Mouse (Mus musculus) layer of hippocampus, adult 2 months (tissue): Measurements from ENCODE around the gene Plcl2. TPM values are rescaled to one million over a fixed set of nuclear protein-coding genes. Genes with fewer than 3 reads are reported as not detected.

Experiments
- DNase-seq, 2 experiments: peaks; one replicate each; pipeline ENCODE4 v3.0.0; 2022; ENCODE audit warnings: low spot score in 2 of 2
- H3K27ac ChIP-seq: fragments of 200-600 bp; 2 replicates; pipeline ENCODE4 v1.8.1; 2022
- H3K4me3 ChIP-seq: fragments of 200-600 bp; 2 replicates; pipeline ENCODE4 v1.8.1; 2022; ENCODE audit warnings: mild to moderate bottlenecking
- CTCF ChIP-seq: fragments of 200-600 bp; conservative IDR thresholded peaks from 2 replicates; pipeline ENCODE4 v1.8.1; 2022; ENCODE audit warnings: antibody characterized with exemption, mild to moderate bottlenecking, moderate library complexity
- total RNA-seq, 2 experiments: library from RNA; stranded (reverse); gene quantifications; 2 replicates each; pipeline ENCODE4 v1.2.3; 2021

Plcl2 gene
- total RNA-seq, 2 experiments from 2014 or later, result 55.1 to 58.0 TPM

GRCm38 (mm10) chr17:50487670-50488069 lies 21.5 kb upstream of the Plcl2 start:
- no peak overlapping the region for H3K4me3 ChIP-seq
- no peak overlapping the region for H3K27ac ChIP-seq
- no peak for DNase-seq
- no peak for TF ChIP-seq CTCF

- no peak overlapping the region for H3K27ac ChIP-seq
- no peak overlapping the region for H3K4me3 ChIP-seq
- no peak for DNase-seq
- TF ChIP-seq CTCF, result no peak
Measured at GRCm38 (mm10) chr17:50488406-50488805, 20.8 kb upstream of the Plcl2 start.

DNA sequence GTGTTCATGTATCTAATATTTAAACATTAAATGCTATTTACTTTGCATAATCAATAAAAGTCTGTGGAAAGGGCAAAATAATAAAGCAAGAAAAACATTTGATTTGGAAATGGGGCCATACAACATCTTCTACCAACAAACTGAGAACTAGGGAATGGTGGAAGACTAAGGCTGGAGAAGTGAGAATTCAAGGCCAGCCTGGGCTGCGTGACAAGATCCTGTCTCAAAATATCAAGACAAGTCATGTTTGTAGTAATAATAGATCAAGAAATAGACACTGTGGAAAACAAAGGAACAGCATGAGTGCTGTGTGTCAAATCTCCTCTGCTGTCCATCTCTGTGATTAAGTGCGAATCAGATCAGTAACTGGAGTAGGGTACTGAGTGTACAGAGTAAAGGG lies 20.3 kb upstream of the Plcl2 start:
- Histone ChIP-seq H3K4me3 (no peak overlapping the region), H3K27ac (no peak overlapping the region)
- DNase-seq, result no peak
- no peak for TF ChIP-seq CTCF

- no peak for DNase-seq
- TF ChIP-seq CTCF, result no peak
- no peak overlapping the region for H3K4me3 ChIP-seq
Measured at GRCm38 (mm10) chr17:50490644-50491430, 18.4 kb upstream of the Plcl2 start.

GRCm38 (mm10) chr17:50491496-50491895 lies 17.7 kb upstream of the Plcl2 start:
- DNase-seq, result no peak
- Histone ChIP-seq H3K27ac (no peak overlapping the region), H3K4me3 (no peak overlapping the region)
- no peak for TF ChIP-seq CTCF

More at GRCm38 (mm10) chr17:50490644-50491430, 18.4 kb upstream of the Plcl2 start:
- no peak overlapping the region for H3K27ac ChIP-seq

DNA sequence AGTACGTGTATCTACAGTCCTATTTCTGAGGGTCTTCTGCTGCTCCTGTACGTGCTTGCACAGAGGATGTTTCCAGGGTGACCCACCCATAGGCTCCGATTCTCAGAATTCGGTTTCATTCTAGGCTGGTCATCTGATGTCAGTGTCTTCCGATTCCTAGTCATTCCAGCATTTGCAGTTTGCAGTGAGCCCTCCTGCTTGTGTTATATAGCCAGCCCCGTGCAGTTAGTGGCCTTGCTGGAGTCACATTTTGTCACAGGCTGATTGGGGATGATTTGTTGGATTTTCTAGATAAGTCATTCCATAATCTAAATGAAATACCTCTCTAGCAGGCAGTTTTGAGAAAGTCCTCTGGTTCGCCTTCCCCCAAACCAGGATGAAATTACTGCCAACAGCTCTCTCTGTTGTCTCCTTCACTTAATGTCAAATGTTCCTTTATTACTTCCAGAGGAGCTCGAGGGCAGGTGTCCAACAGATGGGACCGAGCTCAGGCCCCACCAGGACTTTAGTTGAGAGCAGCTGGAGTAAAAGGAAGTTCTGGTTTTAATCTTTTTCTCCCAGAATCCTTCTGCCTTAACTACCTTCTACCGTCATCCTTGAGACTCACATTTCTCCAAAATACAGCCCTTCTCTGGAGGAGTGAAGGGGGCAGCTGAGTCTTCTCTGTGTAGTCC lies 13.8 kb upstream of the Plcl2 start:
- DNase-seq, result no peak
- Histone ChIP-seq H3K27ac (no peak overlapping the region), H3K4me3 (no peak overlapping the region)
- TF ChIP-seq CTCF, result no peak

DNA sequence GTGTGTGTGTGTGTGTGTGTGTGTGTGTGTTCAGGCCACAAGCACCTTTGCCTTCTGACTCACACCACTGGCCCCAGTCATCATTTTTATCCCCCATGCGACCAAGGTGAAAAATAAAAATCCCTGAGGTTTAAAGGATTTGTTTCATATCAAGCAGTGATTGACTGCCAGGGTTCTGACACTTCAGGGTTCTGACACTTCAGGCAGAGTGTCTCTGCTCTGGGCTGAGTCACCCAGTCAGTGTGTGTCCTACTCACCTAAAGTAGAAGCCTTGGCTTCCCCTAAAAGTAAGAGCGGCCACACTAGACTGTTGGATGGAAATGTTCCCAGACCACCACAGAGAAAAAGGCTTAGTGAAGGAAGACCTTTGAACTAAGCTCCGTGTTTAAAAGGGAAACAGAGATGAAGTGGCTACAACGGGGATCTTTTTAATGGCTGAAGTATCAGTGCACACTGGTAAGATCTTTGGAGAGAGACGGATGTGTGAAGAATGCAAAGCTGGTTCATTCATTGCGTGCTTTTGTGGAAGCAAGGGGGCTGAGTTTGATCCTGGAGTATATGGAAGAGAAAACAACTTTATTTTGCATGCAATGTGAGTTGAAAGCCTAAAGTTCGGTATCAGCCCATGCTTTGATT lies 11.0 kb upstream of the Plcl2 start:
- DNase-seq, result no peak
- TF ChIP-seq CTCF, result no peak
- no peak overlapping the region for H3K27ac ChIP-seq
- H3K4me3 ChIP-seq, result no peak overlapping the region

GRCm38 (mm10) chr17:50499091-50499790 lies 10.0 kb upstream of the Plcl2 start:
- Histone ChIP-seq H3K4me3 (no peak overlapping the region), H3K27ac (no peak overlapping the region)
- no peak for DNase-seq
- no peak for TF ChIP-seq CTCF

DNA sequence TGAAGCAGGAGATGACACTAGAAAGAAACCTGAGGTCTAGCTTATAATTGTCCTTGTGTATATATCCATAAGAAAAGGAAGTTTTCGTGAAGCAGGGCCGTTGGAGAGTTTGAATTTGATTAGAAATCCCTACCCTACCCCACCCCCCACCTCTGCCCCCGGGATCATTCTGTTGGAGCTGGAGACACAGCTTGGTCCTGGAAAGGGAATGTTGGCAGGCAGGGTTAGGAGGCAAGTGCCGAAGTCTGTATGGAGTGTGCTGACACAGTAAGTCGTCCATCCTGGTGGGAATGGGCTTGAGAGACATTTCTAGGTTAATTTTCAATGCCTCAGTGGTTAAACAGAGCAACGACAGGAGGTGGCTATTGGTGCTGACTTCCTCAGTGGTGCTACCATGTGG lies 8.4 kb upstream of the Plcl2 start:
- no peak overlapping the region for H3K27ac ChIP-seq
- no peak for DNase-seq
- TF ChIP-seq CTCF, result no peak
- no peak overlapping the region for H3K4me3 ChIP-seq

DNA sequence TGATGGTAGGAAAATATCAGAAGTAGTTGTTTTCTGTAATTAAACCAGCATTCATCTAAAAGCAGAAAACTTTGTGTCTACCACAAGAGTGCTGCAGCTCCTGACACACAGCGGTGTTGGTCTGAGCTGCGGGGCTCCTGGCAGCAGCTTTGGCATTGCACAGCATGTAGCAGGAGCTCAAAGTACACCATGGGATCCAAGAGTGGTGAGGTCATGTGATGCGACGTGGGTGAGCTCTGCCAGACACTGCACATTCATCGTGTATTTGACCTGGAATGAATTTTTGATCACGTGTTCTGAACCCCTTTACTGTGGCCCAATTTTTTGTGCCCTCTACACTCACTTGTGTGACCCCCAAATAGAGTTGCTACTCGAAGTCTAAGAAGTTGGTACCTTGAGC lies 6.1 kb upstream of the Plcl2 start:
- no peak overlapping the region for H3K27ac ChIP-seq
- TF ChIP-seq CTCF, result no peak
- DNase-seq, result no peak
- no peak overlapping the region for H3K4me3 ChIP-seq

DNA sequence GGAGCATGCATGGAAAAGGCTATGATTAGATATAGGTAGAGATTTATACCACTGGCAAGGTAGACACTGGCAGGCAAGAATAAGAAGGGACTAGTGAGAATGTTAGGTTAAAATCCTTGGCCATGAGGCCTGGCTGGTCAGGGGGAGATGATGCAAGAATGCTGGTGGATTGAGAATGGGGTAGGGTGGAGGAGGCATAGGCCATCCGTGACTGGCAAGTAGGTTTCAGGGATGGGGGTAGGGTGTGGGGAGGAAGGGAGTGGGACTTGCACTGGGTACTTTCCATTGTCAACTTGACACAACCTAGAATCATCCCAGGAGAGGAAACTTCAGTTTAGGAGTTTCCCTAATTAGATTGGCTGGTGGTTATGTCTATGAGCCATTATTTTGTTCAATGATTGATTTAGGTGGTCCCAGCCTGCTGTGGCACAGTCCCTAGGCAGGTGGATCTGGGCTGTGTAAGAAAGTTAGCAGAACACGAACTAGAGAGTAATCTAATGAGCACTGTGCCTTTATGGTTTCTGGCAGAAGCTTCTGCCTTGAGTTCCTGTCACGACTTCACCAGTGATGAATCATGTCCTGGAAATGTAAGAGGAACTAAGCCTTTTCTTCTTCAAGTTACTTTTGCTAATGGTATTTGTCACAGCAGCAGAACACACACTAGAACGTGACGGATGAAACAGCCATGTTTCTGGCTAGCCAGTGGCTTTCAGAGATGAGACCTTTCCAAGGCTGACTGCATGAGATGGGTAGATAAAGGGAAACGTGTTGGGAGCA lies 4.9 kb upstream of the Plcl2 start:
- no peak for TF ChIP-seq CTCF
- Histone ChIP-seq H3K4me3 (no peak overlapping the region), H3K27ac (no peak overlapping the region)
- no peak for DNase-seq

- no peak overlapping the region for H3K4me3 ChIP-seq
- no peak for TF ChIP-seq CTCF
- no peak overlapping the region for H3K27ac ChIP-seq
- no peak for DNase-seq
Measured at GRCm38 (mm10) chr17:50505910-50506634, 3.1 kb upstream of the Plcl2 start.
